Mouse (Mus musculus): ENCODE data around the gene Cd2ap. TPM values are rescaled to one million over a fixed set of nuclear protein-coding genes. Genes with fewer than 3 reads are reported as not detected.

The Cd2ap gene
- polyA plus RNA-seq, 1 experiment: 19.1 TPM

DNA sequence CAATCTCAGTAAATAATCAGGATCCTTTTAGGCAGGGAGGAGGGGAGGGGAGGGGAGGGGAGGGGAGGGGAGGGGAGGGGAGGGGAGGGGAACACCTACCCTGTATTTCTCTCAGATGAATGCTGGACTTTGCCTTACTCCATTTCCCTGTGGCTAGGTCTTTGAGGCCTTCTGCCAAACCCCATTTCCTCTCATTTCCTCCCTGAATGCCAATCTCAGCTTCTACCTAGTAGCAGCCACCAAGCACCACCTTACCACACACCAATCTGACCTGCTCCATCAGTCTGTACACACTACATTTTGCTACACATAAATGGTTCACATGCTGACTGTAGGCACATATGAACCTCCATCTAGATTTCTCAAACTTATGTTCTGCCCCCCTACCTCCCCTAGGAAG lies 6.0 kb downstream of the Cd2ap start:
- peaks cover 8% of the 10 kb centered on the region; the same call in 1 of the 2 replicates for H3K4me1 ChIP-seq (ENCODE audit: control insufficient read depth, insufficient read depth, low read length)
- peak; percentile 62 for DNase-seq
- TF ChIP-seq POLR2A (IDR thresholded peaks at IDR 0.05; ENCODE audit: low read depth, low read length) (no peak), CTCF (conservative IDR thresholded peaks at IDR 0.05; ENCODE audit: insufficient read depth, insufficient read length, low read depth, low read length) (no peak)
- no peak overlapping the region for H3K4me3 ChIP-seq (ENCODE audit: insufficient read depth, low read depth, low read length)
- no peaks in the 10 kb centered on the region for H3K27me3 ChIP-seq (replicated peaks; ENCODE audit: control insufficient read depth, insufficient read depth, low read length)
- H3K36me3 ChIP-seq (ENCODE audit: control insufficient read depth, insufficient read depth, low read length): no peaks in the 10 kb centered on the region
- no peak overlapping the region for H3K27ac ChIP-seq (ENCODE audit: insufficient read depth, low read depth, low read length)

- no peak for DNase-seq
- no peak overlapping the region for H3K4me3 ChIP-seq (ENCODE audit: insufficient read depth, low read depth, low read length)
- H3K4me1 ChIP-seq (ENCODE audit: control insufficient read depth, insufficient read depth, low read length): peaks cover 3% of the 10 kb centered on the region; the same call in 1 of the 2 replicates
- H3K36me3 ChIP-seq (ENCODE audit: control insufficient read depth, insufficient read depth, low read length): no peaks in the 10 kb centered on the region
- H3K27ac ChIP-seq (ENCODE audit: insufficient read depth, low read depth, low read length): no peak overlapping the region
- no peak for TF ChIP-seq CTCF (conservative IDR thresholded peaks at IDR 0.05; ENCODE audit: insufficient read depth, insufficient read length, low read depth, low read length)
- TF ChIP-seq POLR2A (IDR thresholded peaks at IDR 0.05; ENCODE audit: low read depth, low read length): no peak
- no peaks in the 10 kb centered on the region for H3K27me3 ChIP-seq (replicated peaks; ENCODE audit: control insufficient read depth, insufficient read depth, low read length)
- WGBS: 81% methylated on average over 3 of the region's 3 CpGs
Observed at GRCm38 (mm10) chr17:42863186-42863585, 13.3 kb downstream of the Cd2ap start.

DNA sequence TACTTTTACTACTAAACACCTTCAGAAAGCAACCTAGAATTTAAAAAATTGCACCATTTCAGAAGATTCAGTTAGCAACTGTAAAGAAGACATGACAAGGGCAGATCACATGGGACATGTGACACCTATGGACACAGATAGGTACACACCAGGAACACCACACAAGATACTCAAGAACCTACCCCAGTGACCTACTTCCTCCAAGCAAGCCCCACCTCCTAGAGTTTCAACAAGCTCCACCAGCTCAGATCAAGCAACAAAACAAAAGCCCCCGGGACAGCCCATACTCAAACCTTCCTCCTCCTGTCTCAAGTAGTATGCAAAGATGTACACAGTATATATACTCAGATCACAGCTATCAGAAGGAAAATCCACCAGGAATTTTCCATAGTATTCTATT lies 16.1 kb downstream of the Cd2ap start:
- TF ChIP-seq CTCF (conservative IDR thresholded peaks at IDR 0.05; ENCODE audit: insufficient read depth, insufficient read length, low read depth, low read length): no peak
- TF ChIP-seq POLR2A (IDR thresholded peaks at IDR 0.05; ENCODE audit: low read depth, low read length): no peak
- no peak overlapping the region for H3K27ac ChIP-seq (ENCODE audit: insufficient read depth, low read depth, low read length)
- no peak for DNase-seq
- H3K4me3 ChIP-seq (ENCODE audit: insufficient read depth, low read depth, low read length): no peak overlapping the region
- 71% methylated on average over 1 of the region's 1 CpGs for WGBS
- no peaks in the 10 kb centered on the region for H3K27me3 ChIP-seq (replicated peaks; ENCODE audit: control insufficient read depth, insufficient read depth, low read length)
- peaks cover 6% of the 10 kb centered on the region; the same call in 1 of the 2 replicates for H3K4me1 ChIP-seq (ENCODE audit: control insufficient read depth, insufficient read depth, low read length)
- H3K36me3 ChIP-seq (ENCODE audit: control insufficient read depth, insufficient read depth, low read length): no peaks in the 10 kb centered on the region

GRCm38 (mm10) chr17:42857506-42857905 lies 19.0 kb downstream of the Cd2ap start:
- H3K27me3 ChIP-seq (replicated peaks; ENCODE audit: control insufficient read depth, insufficient read depth, low read length): no peaks in the 10 kb centered on the region
- peaks cover 6% of the 10 kb centered on the region; the same call in 1 of the 2 replicates for H3K4me1 ChIP-seq (ENCODE audit: control insufficient read depth, insufficient read depth, low read length)
- DNase-seq: no peak
- no peaks in the 10 kb centered on the region for H3K36me3 ChIP-seq (ENCODE audit: control insufficient read depth, insufficient read depth, low read length)
- WGBS: 58% methylated on average over 3 of the region's 3 CpGs
- H3K27ac ChIP-seq (ENCODE audit: insufficient read depth, low read depth, low read length): no peak overlapping the region
- TF ChIP-seq POLR2A (IDR thresholded peaks at IDR 0.05; ENCODE audit: low read depth, low read length): no peak
- TF ChIP-seq CTCF (conservative IDR thresholded peaks at IDR 0.05; ENCODE audit: insufficient read depth, insufficient read length, low read depth, low read length): no peak
- H3K4me3 ChIP-seq (ENCODE audit: insufficient read depth, low read depth, low read length): no peak overlapping the region

GRCm38 (mm10) chr17:42847108-42847507 lies 29.4 kb downstream of the Cd2ap start:
- H3K4me3 ChIP-seq (ENCODE audit: insufficient read depth, low read depth, low read length): no peak overlapping the region
- no peaks in the 10 kb centered on the region for H3K27me3 ChIP-seq (replicated peaks; ENCODE audit: control insufficient read depth, insufficient read depth, low read length)
- no peak overlapping the region for H3K27ac ChIP-seq (ENCODE audit: insufficient read depth, low read depth, low read length)
- WGBS: 82% methylated on average over 2 of the region's 2 CpGs
- peaks cover 1% of the 10 kb centered on the region; the same call in 1 of the 2 replicates for H3K36me3 ChIP-seq (ENCODE audit: control insufficient read depth, insufficient read depth, low read length)
- no peaks in the 10 kb centered on the region for H3K4me1 ChIP-seq (ENCODE audit: control insufficient read depth, insufficient read depth, low read length)
- TF ChIP-seq CTCF (conservative IDR thresholded peaks at IDR 0.05; ENCODE audit: insufficient read depth, insufficient read length, low read depth, low read length): no peak
- no peak for TF ChIP-seq POLR2A (IDR thresholded peaks at IDR 0.05; ENCODE audit: low read depth, low read length)
- DNase-seq: no peak

- Histone ChIP-seq H3K4me3 (ENCODE audit: insufficient read depth, low read depth, low read length) (no peak overlapping the region), H3K27me3 (replicated peaks; ENCODE audit: control insufficient read depth, insufficient read depth, low read length) (no peaks in the 10 kb centered on the region), H3K4me1 (ENCODE audit: control insufficient read depth, insufficient read depth, low read length) (no peaks in the 10 kb centered on the region), H3K27ac (ENCODE audit: insufficient read depth, low read depth, low read length) (no peak overlapping the region), H3K36me3 (ENCODE audit: control insufficient read depth, insufficient read depth, low read length) (peaks cover 5% of the 10 kb centered on the region; the same call in 1 of the 2 replicates)
- WGBS: 84% methylated on average over 2 of the region's 2 CpGs
- no peak for DNase-seq
- TF ChIP-seq POLR2A (IDR thresholded peaks at IDR 0.05; ENCODE audit: low read depth, low read length): no peak
- no peak for TF ChIP-seq CTCF (conservative IDR thresholded peaks at IDR 0.05; ENCODE audit: insufficient read depth, insufficient read length, low read depth, low read length)
Observed at GRCm38 (mm10) chr17:42837193-42837592, 39.3 kb downstream of the Cd2ap start.

GRCm38 (mm10) chr17:42822787-42823186 lies 53.7 kb downstream of the Cd2ap start:
- no peak for DNase-seq
- H3K4me3 ChIP-seq (ENCODE audit: insufficient read depth, low read depth, low read length): no peak overlapping the region
- TF ChIP-seq POLR2A (IDR thresholded peaks at IDR 0.05; ENCODE audit: low read depth, low read length): no peak
- no peak for TF ChIP-seq CTCF (conservative IDR thresholded peaks at IDR 0.05; ENCODE audit: insufficient read depth, insufficient read length, low read depth, low read length)
- no peak overlapping the region for H3K27ac ChIP-seq (ENCODE audit: insufficient read depth, low read depth, low read length)
- peaks cover 3% of the 10 kb centered on the region for H3K36me3 ChIP-seq (ENCODE audit: control insufficient read depth, insufficient read depth, low read length)
- H3K4me1 ChIP-seq (ENCODE audit: control insufficient read depth, insufficient read depth, low read length): no peaks in the 10 kb centered on the region
- H3K27me3 ChIP-seq (replicated peaks; ENCODE audit: control insufficient read depth, insufficient read depth, low read length): no peaks in the 10 kb centered on the region
- WGBS: 95% methylated on average over 8 of the region's 8 CpGs
